Mouse (Mus musculus) myocyte (in vitro differentiated cells): Measurements from ENCODE around the gene Vamp5. TPM values are rescaled to one million over a fixed set of nuclear protein-coding genes. Genes with fewer than 3 reads are reported as not detected.

Experiments
- H3K27me3 ChIP-seq: one replicate; pipeline ENCODE4 v1.6.1; 2011; ENCODE audit not compliant: control insufficient read depth, insufficient read depth, insufficient read length
- H3K36me3 ChIP-seq: one replicate; pipeline ENCODE4 v1.6.1; 2011; ENCODE audit not compliant: control insufficient read depth, insufficient read depth
- H3K4me2 ChIP-seq: one replicate; pipeline ENCODE4 v1.6.1; 2011; ENCODE audit warnings: low read depth, control low read depth
- H3K4me3 ChIP-seq: one replicate; pipeline ENCODE4 v1.5.1; 2011; ENCODE audit warnings: mild to moderate bottlenecking, control low read depth, moderate library complexity
- H3K79me2 ChIP-seq: one replicate; pipeline ENCODE4 v1.6.1; 2011; ENCODE audit not compliant: control insufficient read depth, insufficient read depth
- H3ac ChIP-seq: one replicate; pipeline ENCODE4 v1.6.1; 2011; ENCODE audit not compliant: control insufficient read depth, insufficient read length
- CEBPB ChIP-seq: IDR thresholded peaks from 2 replicates; pipeline ENCODE4 v1.6.1; 2011; ENCODE audit warnings: mild to moderate bottlenecking, moderate library complexity; ENCODE audit not compliant: poor library complexity, insufficient read depth, severe bottlenecking
- E2F4 ChIP-seq: IDR thresholded peaks from one replicate; pipeline ENCODE4 v1.6.1; 2011; ENCODE audit warnings: mild to moderate bottlenecking, control low read depth, moderate library complexity; ENCODE audit not compliant: insufficient read depth
- MAX ChIP-seq: IDR thresholded peaks from one replicate; pipeline ENCODE4 v1.6.1; 2011; ENCODE audit warnings: low read depth, mild to moderate bottlenecking, control low read depth
- MYOD1 ChIP-seq, 3 experiments: IDR thresholded peaks; one replicate each; pipeline ENCODE4 v1.6.1; 2011; ENCODE audit warnings: control low read depth in 2 of 3, low read depth in 2 of 3, mild to moderate bottlenecking in 2 of 3, moderate library complexity in 1 of 3; ENCODE audit not compliant: insufficient read length in 2 of 3, control insufficient read depth in 1 of 3
- MYOG ChIP-seq, 3 experiments: IDR thresholded peaks; one replicate each; pipeline ENCODE4 v1.6.1; 2011; ENCODE audit warnings: control low read depth in 2 of 3, low read depth in 2 of 3, mild to moderate bottlenecking in 2 of 3; ENCODE audit not compliant: insufficient read length in 2 of 3, control insufficient read depth in 1 of 3, insufficient read depth in 1 of 3
- POLR2A ChIP-seq: IDR thresholded peaks from one replicate; pipeline ENCODE4 v1.6.1; 2011; ENCODE audit warnings: low read depth, mild to moderate bottlenecking, control low read depth, moderate library complexity; ENCODE audit not compliant: insufficient read length
- POLR2AphosphoS2 ChIP-seq: IDR thresholded peaks from one replicate; pipeline ENCODE4 v1.6.1; 2011; ENCODE audit warnings: low read depth, control low read depth; ENCODE audit not compliant: insufficient read length
- REST ChIP-seq: IDR thresholded peaks from one replicate; pipeline ENCODE4 v1.6.1; 2011; ENCODE audit warnings: mild to moderate bottlenecking, control low read depth, moderate library complexity; ENCODE audit not compliant: insufficient read depth, insufficient read length
- SRF ChIP-seq: IDR thresholded peaks from one replicate; pipeline ENCODE4 v1.6.1; 2011; ENCODE audit warnings: low read depth; ENCODE audit not compliant: control insufficient read depth, insufficient read length
- TCF12 ChIP-seq: IDR thresholded peaks from one replicate; pipeline ENCODE4 v1.6.1; 2011; ENCODE audit warnings: mild to moderate bottlenecking, control low read depth; ENCODE audit not compliant: poor library complexity, insufficient read depth, severe bottlenecking
- TCF3 ChIP-seq: IDR thresholded peaks from one replicate; pipeline ENCODE4 v1.6.1; 2011; ENCODE audit warnings: low read depth, control low read depth; ENCODE audit not compliant: insufficient read length
- USF1 ChIP-seq: IDR thresholded peaks from one replicate; pipeline ENCODE4 v1.6.1; 2011; ENCODE audit warnings: low read depth, mild to moderate bottlenecking, control low read depth, moderate library complexity
- polyA plus RNA-seq: library from polyadenylated mRNA; unstranded; fragments of >200 nt; fragmentation: generic; extraction: Trizol; gene quantifications from one replicate; pipeline ENCODE4 v1.2.1, GENCODE M21; 2012; ENCODE audit warnings: missing spikeins

Gene Vamp5
- polyA plus RNA-seq, 1 experiment = 544 TPM

DNA sequence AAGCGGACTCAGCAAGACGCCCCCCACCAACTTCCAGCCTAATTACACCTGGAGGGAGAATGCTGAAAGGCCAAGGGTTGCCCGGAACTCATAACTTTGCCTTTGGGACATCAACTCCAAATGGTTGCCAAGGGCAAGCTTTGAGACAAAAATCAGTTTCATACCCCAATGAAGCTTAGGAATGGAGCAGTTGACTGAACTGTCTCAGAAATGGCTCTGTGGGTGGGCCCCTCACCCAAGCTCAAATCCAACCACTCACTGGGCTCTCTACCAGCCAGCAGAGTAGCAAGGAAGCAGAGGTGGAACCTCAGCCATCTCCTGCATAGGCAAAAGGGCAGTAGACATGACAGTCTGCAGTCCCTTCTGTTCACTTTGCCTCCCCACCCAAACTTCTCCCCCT lies 7.5 kb upstream of the Vamp5 start:
- TF ChIP-seq REST = no peak
- no peak for TF ChIP-seq E2F4
- no peak for TF ChIP-seq MAX
- TF ChIP-seq TCF12 = no peak
- TF ChIP-seq CEBPB = no peak
- TF ChIP-seq POLR2A = no peak
- TF ChIP-seq SRF = no peak
- H3K79me2 ChIP-seq = no peaks in the 10 kb centered on the region
- H3ac ChIP-seq = no peak overlapping the region
- H3K27me3 ChIP-seq = no peaks in the 10 kb centered on the region
- H3K4me2 ChIP-seq = no peak overlapping the region
- no peak overlapping the region for H3K4me3 ChIP-seq
- H3K36me3 ChIP-seq = peaks cover 3% of the 10 kb centered on the region

GRCm38 (mm10) chr6:72386561-72386960 lies 6.3 kb upstream of the Vamp5 start:
- H3ac ChIP-seq = no peak overlapping the region
- no peaks in the 10 kb centered on the region for H3K79me2 ChIP-seq
- no peak overlapping the region for H3K4me3 ChIP-seq
- H3K4me2 ChIP-seq = no peak overlapping the region
- peaks cover 3% of the 10 kb centered on the region for H3K36me3 ChIP-seq
- TF ChIP-seq USF1 = no peak
- TF ChIP-seq POLR2A = no peak
- H3K27me3 ChIP-seq = no peaks in the 10 kb centered on the region

DNA sequence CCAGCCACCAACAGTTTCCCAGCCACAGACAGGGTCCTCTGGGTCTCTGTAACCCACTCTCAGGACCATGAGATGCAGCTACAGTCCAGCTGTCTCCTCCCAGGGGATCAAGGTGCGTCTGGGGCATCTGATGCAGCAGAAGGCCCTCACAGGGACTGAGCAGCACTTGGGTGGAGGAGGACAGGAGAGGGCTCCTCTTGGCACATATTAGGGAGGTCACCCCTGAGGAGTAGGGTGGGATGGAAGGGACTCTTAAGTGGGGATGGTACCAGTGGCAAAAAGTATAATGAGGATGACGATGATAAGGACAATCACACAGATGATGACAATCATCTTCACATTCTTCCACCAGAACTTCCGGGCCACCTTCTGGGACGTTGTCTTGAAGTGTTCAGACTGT lies 5.0 kb upstream of the Vamp5 start:
- no peaks in the 10 kb centered on the region for H3K79me2 ChIP-seq
- TF ChIP-seq TCF12 (no peak), MYOG (IDR thresholded peaks at IDR 0.05; ENCODE audit: control insufficient read depth in 1 of 3, insufficient read depth in 1 of 3, insufficient read length in 2 of 3, low read depth in 2 of 3) (no peak), REST (no peak), USF1 (no peak), TCF3 (no peak), CEBPB (no peak), MYOD1 (IDR thresholded peaks at IDR 0.05; ENCODE audit: control insufficient read depth in 1 of 3, insufficient read length in 2 of 3, low read depth in 2 of 3) (no peak)
- no peak overlapping the region for H3ac ChIP-seq
- peaks cover 3% of the 10 kb centered on the region for H3K36me3 ChIP-seq
- no peak overlapping the region for H3K4me3 ChIP-seq
- no peak overlapping the region for H3K4me2 ChIP-seq
- no peaks in the 10 kb centered on the region for H3K27me3 ChIP-seq

- H3ac ChIP-seq = no peak overlapping the region
- H3K36me3 ChIP-seq = peaks cover 3% of the 10 kb centered on the region
- TF ChIP-seq TCF3 = no peak
- no peak for TF ChIP-seq E2F4
- no peak for TF ChIP-seq CEBPB
- no peak for TF ChIP-seq SRF
- no peak for TF ChIP-seq MYOD1 (IDR thresholded peaks at IDR 0.05; ENCODE audit: control insufficient read depth in 1 of 3, insufficient read length in 2 of 3, low read depth in 2 of 3)
- TF ChIP-seq MAX = no peak
- TF ChIP-seq USF1 = no peak
- no peak for TF ChIP-seq POLR2AphosphoS2
- TF ChIP-seq TCF12 = no peak
- TF ChIP-seq POLR2A = no peak
- no peak for TF ChIP-seq MYOG (IDR thresholded peaks at IDR 0.05; ENCODE audit: control insufficient read depth in 1 of 3, insufficient read depth in 1 of 3, insufficient read length in 2 of 3, low read depth in 2 of 3)
- no peak for TF ChIP-seq REST
- peaks cover 11% of the 10 kb centered on the region for H3K79me2 ChIP-seq
- no peaks in the 10 kb centered on the region for H3K27me3 ChIP-seq
- no peak overlapping the region for H3K4me2 ChIP-seq
- no peak overlapping the region for H3K4me3 ChIP-seq
Observed at GRCm38 (mm10) chr6:72383952-72384351, 3.7 kb upstream of the Vamp5 start.

DNA sequence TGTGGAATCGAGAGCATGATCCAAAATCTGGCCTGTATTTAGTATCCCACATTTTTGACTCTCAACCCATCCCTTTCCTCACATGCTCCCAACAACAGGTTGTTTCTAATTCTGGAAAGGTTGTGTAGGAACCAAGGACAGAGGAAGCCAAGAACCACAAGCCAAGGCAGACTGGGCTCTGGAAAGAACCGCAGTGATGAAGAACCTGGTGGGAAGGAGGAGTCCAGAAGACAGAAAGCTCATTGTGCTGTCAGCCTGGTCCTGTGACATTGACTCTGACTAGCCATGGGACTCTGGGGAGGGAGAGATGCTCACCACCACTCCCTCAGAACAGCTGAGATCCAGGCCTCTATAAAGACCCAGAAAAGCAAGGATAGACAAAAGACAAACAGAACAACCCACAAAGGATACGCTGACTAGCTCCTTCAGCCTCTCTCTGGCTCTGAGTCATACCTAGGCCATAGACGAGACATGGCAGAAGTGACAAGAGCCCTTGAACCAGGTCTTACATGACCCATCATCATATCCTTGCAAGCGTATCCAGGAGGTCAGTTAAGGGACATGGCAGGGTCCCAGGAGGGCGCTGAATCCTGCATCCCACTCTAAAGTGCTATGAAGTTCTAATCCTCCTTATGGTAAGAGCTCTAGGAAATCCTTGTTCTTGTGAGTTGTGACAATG lies 3.0 kb upstream of the Vamp5 start:
- no peaks in the 10 kb centered on the region for H3K27me3 ChIP-seq
- peaks cover 18% of the 10 kb centered on the region for H3K79me2 ChIP-seq
- TF ChIP-seq MYOG (IDR thresholded peaks at IDR 0.05; ENCODE audit: control insufficient read depth in 1 of 3, insufficient read depth in 1 of 3, insufficient read length in 2 of 3, low read depth in 2 of 3) (peak in 2 of 3 experiments; percentile 37 to 52), REST (no peak), MAX (no peak), SRF (no peak), POLR2AphosphoS2 (peak; percentile 25), POLR2A (no peak), CEBPB (no peak), TCF12 (no peak), MYOD1 (IDR thresholded peaks at IDR 0.05; ENCODE audit: control insufficient read depth in 1 of 3, insufficient read length in 2 of 3, low read depth in 2 of 3) (peak in 2 of 3 experiments; percentile 36 to 37), TCF3 (no peak)
- peaks cover 3% of the 10 kb centered on the region for H3K36me3 ChIP-seq
- H3K4me3 ChIP-seq = no peak overlapping the region
- H3ac ChIP-seq = no peak overlapping the region
- H3K4me2 ChIP-seq = peak overlapping the region; percentile 19
